Mouse (Mus musculus): Measurements from ENCODE around the gene Tex52. TPM values are rescaled to one million over a fixed set of nuclear protein-coding genes. Genes with fewer than 3 reads are reported as not detected.

Gene Tex52
- not detected for total RNA-seq (2023)

DNA sequence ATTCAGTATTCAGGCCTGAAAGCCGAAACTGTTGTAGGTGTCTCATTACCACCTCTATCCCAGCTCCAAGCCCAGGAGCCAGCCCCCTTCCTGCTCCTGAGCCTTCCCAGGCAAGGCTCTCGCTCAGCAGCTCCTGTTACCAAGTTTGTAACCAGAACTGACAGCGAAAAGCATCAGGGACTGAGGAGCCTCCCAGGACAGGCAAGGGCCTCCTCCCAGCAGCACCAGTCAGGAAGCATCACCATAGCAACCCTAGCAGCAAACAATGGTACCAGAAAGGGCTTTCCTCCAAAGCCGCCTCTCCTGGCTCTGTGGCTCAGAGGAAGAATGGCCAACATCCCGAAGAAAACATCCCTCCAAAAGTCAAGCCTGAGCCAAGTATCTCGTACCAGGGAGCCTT is at the start of gene Tex52, which contains the start of gene Gm44596:
Gene Tex52, plus strand, starts transcription at position 265 of the 400 bp plus-strand sequence.
Gene Gm44596, plus strand, starts transcription at position 312 of the 400 bp plus-strand sequence.

DNA sequence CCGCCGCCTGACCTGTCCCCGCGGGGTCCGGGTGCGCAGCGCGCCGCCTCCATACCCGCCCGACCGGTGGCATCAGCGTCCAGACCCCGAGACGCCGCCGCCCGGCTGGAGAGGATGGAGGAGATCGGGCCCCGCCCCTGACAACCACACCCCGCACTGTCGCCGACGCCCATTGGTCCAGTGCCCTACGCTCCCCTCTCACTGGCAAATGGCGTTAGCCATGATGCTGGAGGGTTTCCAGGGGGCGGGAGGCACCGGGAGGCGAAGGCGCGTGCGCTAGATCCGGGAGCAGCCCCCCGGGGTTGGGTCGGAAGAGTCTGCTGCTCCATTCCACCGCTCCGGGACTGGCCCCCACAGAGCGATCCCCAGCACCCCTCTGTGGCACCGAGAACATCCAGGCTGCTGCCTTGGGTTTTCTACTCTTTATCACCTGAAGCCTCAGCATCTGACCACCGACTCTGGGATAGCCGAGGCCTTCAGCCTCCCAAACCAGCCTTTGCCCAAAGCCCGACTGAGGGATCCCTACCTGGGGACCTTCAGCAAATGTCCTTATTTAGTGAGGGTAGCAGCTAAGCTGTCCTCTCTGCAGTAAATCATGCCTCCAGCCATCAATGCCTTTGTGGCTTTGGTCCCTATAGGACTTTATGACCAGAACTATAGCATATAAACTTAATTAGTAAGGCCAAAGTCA is 19.4 kb upstream of the Tex52 start, which contains the start of gene Tulp3:
Gene Tulp3, minus strand, starts transcription at position 126 of the 691 bp plus-strand sequence.

DNA sequence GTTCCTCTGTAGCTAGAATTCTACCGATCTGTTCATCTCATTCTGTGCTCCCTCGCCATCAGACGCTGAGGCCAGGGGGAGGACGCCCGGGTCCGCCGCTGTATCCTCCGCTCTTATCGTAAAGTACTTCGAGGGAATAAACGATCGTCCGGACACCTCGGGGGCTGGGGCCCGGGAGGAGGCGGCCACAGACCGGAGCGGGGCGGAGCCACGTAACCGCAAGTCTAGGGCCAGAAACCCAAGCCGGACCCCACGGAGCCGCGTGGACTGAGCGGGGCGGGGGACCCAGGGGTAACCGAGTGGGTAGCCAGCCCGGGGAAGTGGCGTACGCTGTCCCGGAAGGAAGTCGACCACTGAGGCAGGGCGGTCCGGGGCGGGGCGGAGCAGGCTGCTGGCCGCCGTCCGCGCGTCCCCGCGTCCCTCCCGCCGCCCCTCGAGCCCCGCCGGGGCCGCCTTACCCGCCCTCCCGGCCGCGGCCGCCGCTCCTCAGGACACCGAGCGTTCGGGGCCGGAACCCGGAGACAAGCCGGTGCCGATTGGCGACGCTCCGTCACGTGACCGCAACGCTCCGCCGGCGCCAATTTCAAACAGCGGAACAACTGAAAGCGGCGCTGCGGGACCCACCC is 12.8 kb upstream of the Tex52 start, which contains the start of the genes Rhno1 and Foxm1:
Gene Rhno1, minus strand, starts transcription at position 531 of the 626 bp plus-strand sequence.
Gene Foxm1, plus strand, starts transcription at position 587 of the 626 bp plus-strand sequence.

DNA sequence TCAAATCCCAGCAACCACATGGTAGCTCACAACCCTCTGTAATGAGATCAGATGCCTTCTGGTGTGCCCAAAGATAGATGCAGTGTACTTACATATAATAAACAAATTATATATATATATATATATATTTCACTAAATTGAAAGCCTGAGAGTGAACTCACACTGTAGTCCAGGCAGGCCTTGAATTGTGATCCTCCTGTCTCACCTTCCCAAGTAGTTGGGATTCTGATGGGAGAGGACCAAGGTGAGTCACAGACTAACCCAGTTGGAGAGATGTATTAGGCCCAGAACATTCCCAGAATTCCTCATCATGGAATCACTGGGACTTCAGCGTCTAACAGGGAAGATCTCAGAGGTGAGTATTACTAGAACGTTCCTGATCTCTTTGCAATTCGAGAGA is 23.7 kb downstream of the Tex52 start, which contains the start of gene Nrip2:
Gene Nrip2, plus strand, starts transcription at position 301 of the 400 bp plus-strand sequence.

DNA sequence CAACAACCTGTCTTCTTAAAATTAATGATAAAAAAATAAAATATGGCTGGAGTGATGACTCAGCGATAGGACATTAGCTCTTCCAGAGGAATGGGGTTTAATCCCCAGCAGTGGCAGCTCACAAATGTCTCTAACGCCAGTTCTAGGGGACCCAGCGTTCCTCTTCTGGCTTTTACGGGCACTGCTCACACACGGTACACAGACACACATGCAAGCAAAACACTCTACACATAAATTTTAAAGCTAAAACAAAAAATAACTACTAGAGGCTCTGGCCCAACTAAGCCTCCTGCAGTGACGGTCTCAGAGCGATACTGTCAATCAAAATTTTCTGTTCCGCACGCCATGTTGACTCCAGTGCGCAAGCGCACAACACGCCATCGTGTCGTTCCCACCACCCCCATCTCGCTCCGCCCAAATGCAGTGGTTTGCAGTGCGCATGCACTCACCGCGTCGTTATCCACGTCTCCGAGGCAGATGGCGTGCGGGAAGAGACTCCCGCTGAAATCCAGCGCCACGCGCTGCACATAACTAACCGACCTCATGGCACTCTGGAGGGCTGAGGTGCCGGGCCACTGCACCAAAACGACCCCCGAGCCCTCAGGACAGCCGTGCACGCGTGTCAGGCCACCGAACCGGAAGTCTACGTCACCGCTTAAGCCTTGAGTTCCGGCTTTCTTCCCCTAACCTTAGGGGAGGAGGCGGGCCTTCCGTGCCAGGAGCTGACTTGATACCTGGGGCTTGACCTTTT is 49.2 kb downstream of the Tex52 start, which contains the start of gene Itfg2:
Gene Itfg2, minus strand, starts transcription at position 663 of the 751 bp plus-strand sequence.

Other genes starting within 250 kb of the Tex52 start
- gene Tspan9, start 231.9 kb upstream of the Tex52 start, total RNA-seq (2023), result 12.2 TPM
- not detected for gene Tead4, start 74.6 kb upstream of the Tex52 start, total RNA-seq (2023)
- 10.3 TPM for gene Tulp3, start 19.6 kb upstream of the Tex52 start, total RNA-seq (2023)
- gene Rhno1, start 12.5 kb upstream of the Tex52 start, total RNA-seq (2023), result 41.6 TPM
- gene Foxm1, start 12.5 kb upstream of the Tex52 start, total RNA-seq (2023), result 7.1 TPM
- gene Gm44596, start within 50 bp of the Tex52 start, total RNA-seq (2023), result not detected
- not detected for gene Nrip2, start 23.8 kb downstream of the Tex52 start, total RNA-seq (2023)
- 59.7 TPM for gene Itfg2, start 49.5 kb downstream of the Tex52 start, total RNA-seq (2023)
- gene Fkbp4, start 63.2 kb downstream of the Tex52 start, total RNA-seq (2023), result 89.4 TPM
- gene Pzp, start 151.3 kb downstream of the Tex52 start, total RNA-seq (2023), result not detected
- not detected for gene A2ml1, start 206.2 kb downstream of the Tex52 start, total RNA-seq (2023)
- not detected for gene Klrb1a, start 248.1 kb downstream of the Tex52 start, total RNA-seq (2023)